Mouse (Mus musculus) natural killer cell, adult 2 months (primary cell): ENCODE data around the gene Gm20547.

ENCODE experiments used
- DNase-seq, 2 experiments: peaks; one replicate each; pipeline ENCODE4 v3.0.0; 2022; ENCODE audit warnings: low spot score in 2 of 2

Gm20547 gene

DNA sequence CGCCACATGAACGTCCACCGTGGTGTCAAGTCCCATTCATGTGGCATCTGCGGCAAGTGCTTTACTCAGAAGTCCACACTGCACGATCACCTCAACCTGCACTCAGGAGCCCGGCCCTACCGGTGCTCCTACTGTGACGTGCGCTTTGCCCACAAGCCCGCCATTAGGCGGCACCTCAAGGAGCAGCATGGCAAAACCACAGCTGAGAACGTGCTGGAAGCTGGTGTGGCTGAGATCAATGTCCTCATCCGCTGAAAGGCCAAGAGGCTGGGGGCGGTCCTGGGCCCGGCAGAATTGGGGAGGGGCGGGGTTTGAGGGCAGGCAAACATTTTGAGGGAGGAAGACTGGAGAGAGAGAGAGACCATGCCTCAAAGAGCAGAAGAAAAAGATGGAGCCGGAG, 14.5 kb upstream of the Gm20547 start:
- DNase-seq: peak; percentile 73 to 79

DNA sequence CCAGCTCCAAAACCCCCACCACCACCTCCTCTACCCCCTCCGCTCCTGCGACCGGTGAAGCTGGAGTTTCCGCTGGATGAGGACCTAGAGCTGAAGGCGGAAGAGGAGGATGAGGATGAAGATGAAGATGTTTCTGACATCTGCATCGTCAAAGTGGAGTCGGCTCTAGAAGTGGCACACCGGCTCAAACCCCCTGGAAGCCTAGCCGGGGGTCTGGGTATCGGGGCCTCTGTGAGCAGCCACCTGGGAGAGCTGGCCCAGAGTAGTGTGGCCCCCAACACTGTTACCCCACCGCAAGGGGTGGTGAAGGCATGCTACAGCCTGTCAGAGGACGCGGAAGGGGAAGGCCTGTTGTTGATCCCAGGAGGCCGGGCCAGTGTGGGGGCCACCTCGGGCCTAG, 13.9 kb upstream of the Gm20547 start:
- DNase-seq: no peak

DNA sequence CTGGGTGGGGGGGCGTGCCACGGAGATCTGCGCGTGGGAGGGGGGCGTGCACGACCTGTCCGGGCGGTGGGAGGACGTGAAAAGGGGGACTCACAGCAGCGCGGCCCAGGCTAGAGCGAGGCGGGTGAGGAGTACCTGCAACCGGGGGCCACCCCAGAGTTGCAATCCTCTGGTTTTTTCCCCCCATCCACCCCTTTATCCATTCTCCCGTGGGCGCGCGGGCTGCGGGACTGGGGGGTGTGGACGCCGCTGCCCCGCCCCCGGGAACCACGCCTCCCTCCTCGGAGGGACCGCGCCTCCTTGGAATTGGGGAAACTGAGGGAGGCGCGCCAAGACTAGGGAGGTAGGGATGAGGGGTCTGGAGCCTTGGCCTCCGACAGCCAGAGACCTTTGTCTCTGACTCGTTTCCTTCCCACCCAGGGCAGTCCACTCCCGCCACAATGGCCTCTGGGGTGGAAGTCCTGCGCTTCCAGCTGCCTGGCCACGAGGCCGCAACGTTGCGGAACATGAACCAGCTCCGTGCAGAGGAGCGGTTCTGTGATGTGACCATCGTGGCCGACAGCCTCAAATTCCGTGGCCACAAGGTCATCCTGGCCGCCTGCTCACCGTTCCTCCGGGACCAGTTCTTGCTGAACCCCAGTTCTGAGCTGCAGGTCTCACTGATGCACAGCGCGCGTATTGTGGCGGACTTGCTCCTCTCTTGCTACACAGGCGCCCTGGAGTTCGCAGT, 13.1 kb upstream of the Gm20547 start:
- no peak for DNase-seq

DNA sequence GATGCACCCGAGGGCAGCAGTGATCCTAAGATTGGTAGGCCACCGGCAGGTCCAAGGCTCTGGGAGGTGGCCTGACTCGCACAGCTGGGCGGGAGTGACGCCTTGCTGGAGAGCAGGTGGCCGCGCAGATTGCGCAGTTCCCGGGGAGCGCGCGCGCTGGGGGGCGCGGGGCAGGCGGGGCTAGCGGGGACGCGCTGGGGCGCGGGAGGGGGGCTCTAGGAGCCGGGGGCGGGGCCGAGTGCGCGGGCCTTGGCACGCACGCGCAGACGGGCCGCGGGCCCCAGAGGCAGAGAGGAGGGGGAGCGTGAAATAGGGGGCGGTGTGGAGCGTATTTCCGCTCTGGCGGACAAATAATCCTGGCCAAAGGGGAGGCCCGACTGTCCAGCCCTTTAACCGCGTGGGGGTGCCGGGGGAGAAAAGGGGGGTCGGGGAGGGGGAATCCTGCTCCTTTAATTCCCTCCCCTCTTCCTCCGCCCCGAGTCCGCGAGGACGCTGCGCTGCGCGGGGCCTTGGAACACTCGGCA, 12.3 kb upstream of the Gm20547 start:
- DNase-seq: peak; percentile 85 to 87

DNA sequence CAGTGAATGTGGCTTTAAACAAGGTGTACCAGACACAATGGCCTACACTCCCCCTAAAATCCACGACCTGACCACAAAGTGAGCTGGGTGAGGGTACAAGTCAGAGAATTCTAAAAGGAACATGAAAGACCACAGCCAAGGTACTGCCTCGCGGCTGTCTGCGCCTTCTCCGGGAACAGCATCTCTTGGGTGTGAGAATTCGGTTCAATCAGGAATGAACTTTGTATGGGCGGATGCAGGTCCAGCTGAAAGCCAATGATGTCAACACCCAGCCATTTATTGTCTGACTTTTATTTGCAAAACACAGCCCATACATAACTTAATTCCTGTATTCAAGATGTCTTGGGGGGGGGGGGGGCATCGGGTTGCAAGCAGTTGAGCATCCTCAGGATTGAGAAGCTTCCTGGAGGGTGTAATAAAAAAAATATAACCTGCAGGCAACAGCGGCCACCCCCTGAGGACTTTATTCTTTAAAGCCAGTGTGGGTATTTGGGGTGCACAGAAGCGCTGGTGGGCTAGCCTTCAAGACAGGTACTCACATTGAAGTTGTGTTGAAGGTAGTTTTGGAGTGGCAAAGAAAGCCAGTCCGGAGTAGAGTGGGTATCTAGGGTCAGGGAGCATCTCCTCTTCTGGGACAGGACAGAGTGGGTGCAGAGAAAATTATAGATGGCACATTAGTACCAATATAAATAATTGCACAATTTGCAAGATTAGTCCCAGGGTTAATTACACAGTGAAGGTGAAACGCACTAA, 11.4 kb upstream of the Gm20547 start:
- DNase-seq: no peak

DNA sequence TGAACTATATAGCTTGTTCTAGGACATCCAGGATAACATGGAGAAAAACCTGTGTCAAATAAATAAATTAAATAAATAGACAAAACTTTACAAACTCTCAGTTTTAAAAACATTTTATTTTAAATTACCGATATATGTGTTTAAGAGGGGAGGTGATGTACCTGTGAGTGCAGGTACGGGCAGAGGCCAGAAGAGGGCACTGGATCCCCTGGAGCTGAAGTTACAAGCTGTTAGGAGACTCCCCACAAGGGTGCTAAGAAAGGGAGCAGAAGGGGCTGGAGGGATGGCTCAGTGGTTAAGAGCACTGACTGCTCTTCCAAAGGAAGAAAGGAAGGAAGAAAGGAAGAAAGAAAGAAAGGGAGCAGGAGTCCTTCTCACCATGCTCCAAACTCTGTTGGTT, 9.5 kb upstream of the Gm20547 start:
- no peak for DNase-seq

DNA sequence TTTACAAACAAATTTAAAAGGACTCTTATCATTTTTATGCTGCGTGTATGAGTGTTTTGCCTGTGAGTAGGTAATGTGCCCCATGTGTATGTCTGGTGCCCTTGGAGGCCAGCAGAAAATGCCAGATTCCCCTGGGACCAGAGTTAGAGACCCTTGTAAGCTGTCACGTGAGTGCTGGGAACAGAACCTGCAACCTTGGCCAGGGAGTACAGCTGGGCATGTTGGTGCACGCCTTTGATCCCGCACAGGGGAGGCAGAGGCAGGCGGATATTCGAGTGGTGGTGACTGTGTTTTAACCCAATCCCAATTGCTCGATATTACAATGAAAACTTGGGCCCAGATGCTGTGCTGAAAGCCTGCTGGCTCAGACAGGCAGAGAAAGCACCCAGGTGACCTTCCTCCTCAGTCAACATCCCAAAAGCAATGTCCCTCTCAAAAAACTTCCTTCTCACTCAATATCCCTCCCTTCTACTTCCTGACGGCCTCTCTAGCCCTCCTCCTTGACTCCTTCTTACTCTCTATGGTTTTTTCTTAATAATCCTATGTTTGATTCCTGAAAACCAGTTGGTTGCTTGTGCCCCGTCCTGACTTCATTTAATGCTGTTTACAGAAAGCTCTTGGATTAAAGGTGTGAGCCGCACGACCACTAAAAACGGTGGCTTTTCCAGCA, 8.4 kb upstream of the Gm20547 start:
- DNase-seq: no peak

DNA sequence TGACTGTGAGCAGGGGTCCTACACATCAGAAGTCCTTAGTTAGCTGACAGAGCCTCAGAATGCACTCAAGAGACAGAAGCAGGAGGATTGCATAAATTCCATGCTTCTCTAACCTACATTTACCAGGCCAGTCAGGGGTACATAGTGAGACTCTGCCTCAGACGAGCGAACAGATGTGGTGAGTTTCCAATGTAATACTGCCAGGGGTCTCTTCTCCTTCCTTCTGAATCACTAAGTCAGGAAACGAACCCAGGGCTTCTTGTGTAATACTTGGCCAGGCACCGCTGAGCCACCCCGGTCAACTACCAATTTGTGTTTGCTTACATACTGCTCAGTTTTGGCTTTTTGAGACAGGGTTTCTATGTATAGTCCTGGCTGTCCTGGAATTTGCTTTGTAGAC, 6.1 kb upstream of the Gm20547 start:
- no peak for DNase-seq

DNA sequence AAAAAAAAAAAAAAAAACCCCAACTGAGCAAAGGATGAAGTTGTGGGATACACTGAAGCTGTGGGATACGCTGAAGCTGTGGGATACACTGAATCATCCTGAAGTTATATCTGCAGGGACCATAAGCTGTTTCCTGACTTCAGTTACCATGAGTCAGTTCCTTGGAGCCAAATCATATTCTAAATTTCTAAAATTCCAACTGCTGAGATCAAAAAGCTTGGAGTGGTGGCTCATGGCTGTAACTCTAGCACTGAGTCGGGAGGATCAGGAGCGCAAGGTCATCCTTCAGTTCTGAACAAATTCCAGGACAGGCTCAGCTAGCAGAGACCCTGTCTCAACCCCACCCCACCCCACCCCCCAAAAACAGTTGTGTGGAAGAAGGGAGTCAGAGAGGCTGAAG, 3.8 kb upstream of the Gm20547 start:
- no peak for DNase-seq

DNA sequence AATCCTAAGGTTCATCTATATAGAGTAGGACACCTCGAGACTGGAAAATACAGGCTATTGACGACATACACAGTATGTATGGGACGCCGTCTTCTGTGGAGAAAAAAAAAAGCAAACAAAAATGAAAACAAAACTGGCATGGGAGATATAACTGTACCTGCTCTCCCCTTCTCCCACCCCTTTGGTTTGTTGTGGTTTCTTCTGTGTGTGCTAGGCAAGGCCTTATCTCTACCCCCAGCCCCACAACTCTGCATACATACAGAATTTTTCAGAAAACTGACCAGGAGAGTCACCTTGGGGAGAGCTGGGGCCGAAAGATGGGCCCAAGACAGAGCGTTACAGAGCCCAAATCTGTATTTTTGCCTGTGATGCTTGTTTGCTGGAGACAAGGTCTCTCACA, 2.9 kb upstream of the Gm20547 start:
- DNase-seq: no peak

DNA sequence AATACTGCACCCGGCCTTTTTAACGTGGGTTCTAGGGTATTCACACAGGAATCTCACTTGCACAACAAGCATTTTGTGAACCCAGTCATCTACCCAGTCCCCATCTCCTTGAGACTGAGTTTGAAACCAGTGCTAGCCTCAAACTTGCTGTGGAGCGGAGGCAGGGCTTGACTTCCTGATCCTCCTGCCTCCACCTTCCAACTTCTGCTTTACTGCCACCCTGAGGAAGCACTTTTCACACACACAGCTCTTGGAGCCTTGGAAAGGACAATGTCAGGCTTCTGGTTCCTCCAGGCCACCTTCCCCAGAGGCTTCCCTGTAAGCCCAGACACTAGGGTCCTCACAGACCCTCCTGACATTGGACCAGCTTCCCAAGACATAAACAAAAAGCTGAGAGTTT, 1.5 kb upstream of the Gm20547 start:
- DNase-seq: no peak

DNA sequence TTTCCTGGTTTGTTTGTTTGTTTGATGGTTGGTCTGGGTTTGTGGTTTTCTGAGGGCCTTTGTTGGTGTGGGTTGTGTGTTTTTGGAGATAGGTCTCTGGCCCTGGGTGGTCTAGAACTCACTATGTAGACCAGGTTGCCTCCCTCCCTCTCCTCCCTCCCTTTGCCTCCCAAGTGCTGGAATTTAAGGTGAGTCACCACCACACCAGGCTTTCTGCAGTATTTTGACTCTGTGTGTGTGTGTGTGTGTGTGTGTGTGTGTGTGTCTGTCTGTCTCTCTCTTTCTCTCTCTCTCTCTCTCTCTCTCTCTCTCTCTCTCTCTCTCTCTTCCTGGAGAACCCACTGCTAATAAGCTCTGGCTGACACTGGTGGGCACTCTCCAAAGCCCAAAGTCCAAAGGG, 676 bp downstream of the Gm20547 start:
- no peak for DNase-seq

DNA sequence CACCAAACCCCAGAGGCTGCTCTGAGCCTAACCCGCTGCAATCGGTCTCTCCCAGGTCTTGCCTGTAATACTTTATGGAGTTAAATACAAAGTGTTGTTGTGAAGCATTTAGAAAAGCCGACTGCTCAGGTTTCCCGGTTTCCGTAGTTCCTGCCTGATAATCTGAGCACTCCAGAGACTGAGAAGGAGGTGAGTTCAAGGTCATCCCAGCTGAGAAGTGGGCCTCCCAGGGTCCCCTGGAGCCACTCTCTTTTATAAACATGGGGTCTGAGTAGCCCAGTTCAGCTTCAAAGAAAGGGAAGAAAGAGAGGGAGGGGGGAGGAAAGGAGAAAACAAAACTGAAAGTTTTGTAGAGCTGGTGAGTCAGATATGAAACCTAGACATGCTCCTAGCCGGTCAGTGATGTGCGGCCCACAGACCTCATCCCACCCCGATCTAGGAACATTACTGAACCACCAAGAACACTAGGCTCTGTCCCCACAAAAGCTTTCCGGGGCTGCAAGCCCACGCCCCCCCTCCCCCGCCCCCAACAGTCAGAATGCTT, 2.4 kb downstream of the Gm20547 start, which contains the start of gene Zbtb12:
Zbtb12 (plus strand) TSS at position 148 of the 544 bp plus-strand sequence.
- DNase-seq: no peak

DNA sequence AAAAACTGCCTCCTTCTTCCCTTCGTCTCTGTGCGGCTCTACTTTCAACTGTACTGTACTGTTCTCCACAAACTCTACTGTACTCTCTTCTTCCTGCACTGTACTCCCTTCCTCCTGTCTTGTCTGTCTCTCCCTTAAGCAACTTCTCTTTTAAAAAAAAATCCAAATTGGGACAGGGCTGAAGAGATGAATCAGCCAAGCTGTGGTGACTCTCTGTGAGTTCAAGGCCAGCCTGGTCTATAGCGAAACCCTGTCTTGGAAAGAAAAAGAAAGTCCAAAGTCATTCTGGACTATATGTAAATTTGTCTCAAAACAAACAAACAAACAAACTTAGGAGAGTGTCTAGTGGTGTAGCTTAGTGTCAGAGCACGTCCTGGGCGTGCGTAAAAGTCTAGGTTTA, 7.5 kb downstream of the Gm20547 start:
- DNase-seq: no peak

DNA sequence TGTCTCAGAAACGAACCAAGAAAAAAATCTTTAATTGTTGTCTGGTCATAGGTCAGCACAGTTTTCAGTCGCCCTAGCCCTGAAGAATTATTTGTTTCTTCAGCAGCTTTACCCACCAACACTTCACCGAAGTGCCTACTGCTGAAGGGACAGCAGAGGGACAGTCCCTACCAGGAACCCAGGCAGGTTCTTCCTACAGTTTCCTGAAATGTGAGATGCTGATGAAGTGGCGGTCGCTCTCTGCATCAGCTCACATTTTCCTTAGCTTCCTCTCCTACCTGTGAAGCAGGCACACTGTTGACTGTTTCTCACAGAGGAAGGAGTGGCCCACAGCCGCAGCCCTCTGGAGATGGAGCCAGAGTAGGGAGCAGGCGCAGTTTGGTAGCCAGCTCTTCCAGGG, 15.9 kb downstream of the Gm20547 start:
- DNase-seq: no peak

DNA sequence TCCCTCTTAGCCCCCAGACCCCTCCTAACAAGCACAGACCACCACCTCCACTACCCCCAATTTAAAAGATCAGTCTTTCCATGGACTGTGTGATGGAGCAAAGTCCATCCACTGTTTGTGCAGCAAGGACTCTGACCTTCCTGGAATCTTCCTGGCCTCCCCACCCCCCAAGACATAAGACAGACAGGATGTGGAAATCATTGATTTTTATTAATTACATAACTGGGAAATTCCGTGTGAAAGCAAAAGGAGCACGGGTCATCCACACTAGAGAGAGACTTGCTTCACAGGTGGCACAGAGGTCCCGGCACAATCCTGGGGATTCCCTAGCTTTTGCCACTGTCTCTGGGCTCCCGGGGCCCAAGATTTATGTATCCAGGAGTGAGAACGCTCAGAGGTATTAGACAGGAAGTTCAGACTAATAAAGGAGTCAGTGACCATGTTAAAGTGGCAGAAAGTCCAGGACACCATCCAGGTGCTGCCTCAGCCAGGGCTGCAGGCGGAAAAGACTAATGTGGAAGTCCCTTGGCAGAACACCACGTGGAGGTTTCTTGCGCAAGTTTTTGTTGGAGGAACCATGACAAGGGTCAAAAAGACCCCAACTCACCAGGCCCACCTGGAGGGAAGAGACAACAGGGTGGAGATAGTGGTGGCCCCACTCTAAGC, 19.3 kb downstream of the Gm20547 start, which contains the start of gene Cfb:
Cfb (minus strand) TSS at position 103 of the 666 bp plus-strand sequence.
- DNase-seq: no peak

DNA sequence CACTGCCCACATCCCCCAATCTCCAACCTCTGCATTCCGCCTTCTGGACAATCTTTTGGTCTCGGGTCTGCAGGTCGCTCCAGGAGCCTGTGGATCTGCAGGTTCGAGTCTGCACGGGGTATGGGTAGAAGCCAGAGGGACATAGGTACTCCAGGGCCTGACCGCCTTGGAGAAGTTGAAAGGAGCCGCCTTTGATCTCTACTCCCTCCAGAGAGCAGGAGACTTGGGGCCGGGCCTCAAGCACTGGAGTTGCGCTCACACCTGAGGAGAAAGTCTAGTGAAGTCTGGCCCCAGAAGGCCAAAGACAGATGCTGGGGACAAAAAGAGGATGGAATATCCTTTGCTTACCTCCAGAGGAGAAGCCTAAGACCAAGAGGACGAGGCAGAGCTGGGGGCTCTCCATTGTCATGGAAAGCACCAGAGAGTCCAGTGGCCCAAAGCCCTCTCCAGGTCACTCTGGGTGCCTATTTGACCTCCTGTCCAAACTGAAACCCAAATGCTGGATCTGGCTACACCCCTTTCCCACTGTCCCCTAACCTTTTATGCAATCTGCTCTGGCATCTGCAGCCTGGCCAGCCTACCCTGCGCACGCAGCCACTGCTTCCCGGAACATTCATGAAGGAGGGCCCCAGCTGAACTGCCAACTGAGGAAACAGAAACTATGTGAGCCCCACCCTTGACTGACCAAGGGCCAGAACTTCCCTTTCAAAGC, 20.0 kb downstream of the Gm20547 start:
- no peak for DNase-seq

DNA sequence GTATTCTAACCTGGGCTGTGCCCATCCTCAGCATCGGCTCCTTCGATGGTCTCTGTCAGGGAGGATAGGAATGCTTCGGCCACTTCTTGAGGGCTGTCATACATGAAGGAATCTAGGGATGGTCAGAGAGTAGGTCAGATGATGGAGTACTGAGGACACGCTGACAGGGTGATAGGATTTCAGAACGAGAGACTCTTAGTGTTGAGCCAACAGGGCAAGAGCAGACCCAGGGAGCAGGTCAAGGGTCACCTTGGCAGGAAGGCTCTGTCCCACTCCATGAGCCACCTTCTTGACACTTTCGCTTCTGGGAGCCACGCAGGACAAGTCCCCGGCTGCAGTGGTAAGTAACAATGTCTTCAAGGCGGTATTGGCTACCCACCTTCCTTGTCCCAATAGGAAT, 21.3 kb downstream of the Gm20547 start:
- DNase-seq: no peak

DNA sequence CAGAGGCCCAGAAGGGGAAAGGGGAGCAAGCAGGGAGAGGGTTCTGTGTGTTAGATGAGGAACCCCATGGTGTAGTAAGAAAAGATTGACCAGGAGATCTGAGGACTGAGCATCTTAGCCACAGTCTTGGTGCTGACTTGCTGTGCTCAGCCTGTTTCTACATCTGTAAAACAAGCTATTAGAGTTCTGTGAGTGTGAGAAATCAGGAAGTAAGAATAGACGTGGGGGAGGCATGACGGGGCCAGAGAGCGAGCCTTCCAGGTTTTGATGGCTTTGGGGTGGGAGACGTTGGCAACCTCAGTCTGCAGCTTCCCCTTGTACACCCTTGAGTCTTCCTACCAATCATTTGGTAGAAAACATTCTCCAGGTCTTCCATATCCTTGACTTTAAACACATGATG, 23.2 kb downstream of the Gm20547 start:
- no peak for DNase-seq

DNA sequence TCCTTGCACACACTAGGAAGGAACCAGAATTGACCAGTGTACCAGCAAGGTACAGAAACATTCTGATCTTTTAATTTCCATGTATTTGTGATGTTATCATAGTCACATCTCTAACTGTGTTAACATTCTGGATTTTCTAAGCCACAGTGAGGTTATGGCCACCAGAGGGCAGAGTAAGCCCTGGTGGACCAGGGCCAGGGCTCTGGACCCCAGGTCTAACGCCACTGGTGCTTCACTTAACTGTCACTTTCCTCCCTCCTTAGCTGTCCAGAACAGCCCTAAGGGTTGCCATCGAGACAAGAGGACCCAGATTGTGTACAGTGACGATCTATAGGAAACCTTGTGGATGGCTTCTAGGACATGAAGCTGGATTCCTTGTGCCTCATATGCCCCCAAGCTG, 26.0 kb downstream of the Gm20547 start:
- peak; percentile 42 to 59 for DNase-seq

DNA sequence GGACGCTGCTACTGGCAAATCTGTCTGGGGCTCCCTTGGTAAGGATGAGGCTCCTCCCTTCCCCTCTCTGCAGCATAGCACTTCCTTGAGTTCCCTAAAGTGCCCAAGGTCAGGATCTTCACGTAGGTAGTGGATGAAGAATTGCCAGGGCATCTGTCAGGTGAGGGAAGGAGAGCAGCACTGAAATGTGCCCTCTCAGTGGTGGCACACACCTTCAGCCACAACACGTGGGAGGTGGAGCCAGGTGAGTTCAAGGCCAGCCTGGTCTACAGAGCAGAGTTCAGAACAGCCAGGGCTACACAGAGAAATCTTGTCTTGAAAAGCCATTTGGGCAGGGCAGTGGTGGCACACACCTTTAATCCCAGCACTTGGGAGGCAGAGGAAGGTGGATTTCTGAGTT, 27.1 kb downstream of the Gm20547 start:
- DNase-seq: no peak
